8 mouse cellular contexts compared by ENCODE assay signal in the genomic region with DNA sequence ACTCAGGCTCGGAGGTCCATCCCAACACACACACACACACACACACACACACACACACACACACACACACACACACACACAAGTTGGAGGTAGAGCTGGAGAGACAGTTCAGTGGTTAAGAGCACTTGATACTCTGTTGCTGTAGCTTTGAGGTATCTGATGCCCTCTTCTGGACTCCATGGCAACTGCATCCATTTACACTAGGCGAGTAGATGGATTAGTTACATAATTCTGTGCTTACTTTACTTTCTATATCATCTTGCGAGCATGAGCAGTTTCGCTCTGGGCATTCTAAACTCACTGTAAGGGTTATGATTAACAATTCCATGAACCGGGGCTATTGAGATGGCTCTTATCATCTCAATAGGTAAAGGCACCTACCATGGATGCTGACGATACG. TPM values are rescaled to one million over a fixed set of nuclear protein-coding genes. Genes with fewer than 3 reads are reported as not detected.
DNase-seq lines count a peak whose midpoint lies in the region; ATAC-seq and TF ChIP-seq lines count a peak whose summit lies in the region.
"Had no signal": no experiment of that assay in that cellular context is flagged by ENCODE, and none has a peak within 500 bp of the region (broad histone marks: within the 10 kb centered on the region; RNA-seq: fewer than 3 reads in every experiment).

No protein-coding gene starts in this region.

- WGBS in stomach, postnatal 0 days: 43% methylated on average over 7 of the region's 7 CpGs

- no peaks in the 10 kb centered on the region for H3K36me3 ChIP-seq in stomach, postnatal 0 days (ENCODE audit: control insufficient read depth, insufficient read depth, low read length)

- peak; percentile 74 for TF ChIP-seq CTCF in stomach, postnatal 0 days (IDR thresholded peaks at IDR 0.05; ENCODE audit: low read depth)

- no peak overlapping the region for H3K4me2 ChIP-seq in stomach, postnatal 0 days (replicated peaks; ENCODE audit: low read depth)
- H3K4me2 ChIP-seq: neural tube, embryonic 13.5 days had no signal

- peak; percentile 69 for ATAC-seq in activated CD4-positive, CD25-positive, alpha-beta regulatory T cell, adult 4 months
- peak; percentile 63 for ATAC-seq in stomach, postnatal 0 days (ENCODE audit: low FRiP score, low TSS enrichment)

- DNase-seq in spleen, postnatal 36 days (ENCODE audit: low spot score in 2 of 2): peak; percentile 29 to 39
- DNase-seq in spleen, postnatal 4 days (ENCODE audit: low spot score in 2 of 2): no peak
- DNase-seq in embryo, embryonic 11.5 days (ENCODE audit: low read depth, low spot score): peak; percentile 31
- peak; percentile 59 to 66 for DNase-seq in kidney, postnatal 4 days
- DNase-seq in lung, postnatal 10 days: peak; percentile 65
- peak; percentile 62 for DNase-seq in stomach, postnatal 0 days (ENCODE audit: low spot score)

- H3K27me3 ChIP-seq in stomach, postnatal 0 days (ENCODE audit: control insufficient read depth, insufficient read depth, low read length): no peaks in the 10 kb centered on the region
- H3K27me3 ChIP-seq: neural tube, embryonic 13.5 days had no signal

- no peak overlapping the region for H3K4me3 ChIP-seq in stomach, postnatal 0 days (ENCODE audit: low read depth, low read length)
- H3K4me3 ChIP-seq: neural tube, embryonic 13.5 days had no signal

- H3K4me1 ChIP-seq in stomach, postnatal 0 days (replicated peaks; ENCODE audit: control insufficient read depth, insufficient read depth): no peaks in the 10 kb centered on the region

- no peaks in the 10 kb centered on the region for H3K9me3 ChIP-seq in stomach, postnatal 0 days (ENCODE audit: control insufficient read depth, low read length)
- H3K9me3 ChIP-seq: neural tube, embryonic 13.5 days had no signal

- H3K9ac ChIP-seq in stomach, postnatal 0 days (ENCODE audit: low read length): no peak overlapping the region
- H3K9ac ChIP-seq: neural tube, embryonic 13.5 days had no signal

- no peak overlapping the region for H3K27ac ChIP-seq in stomach, postnatal 0 days (replicated peaks)
- H3K27ac ChIP-seq: neural tube, embryonic 13.5 days had no signal

- TF ChIP-seq EP300 in stomach, postnatal 0 days (optimal IDR thresholded peaks at IDR 0.05): no peak

RNA-seq across cellular contexts. Expression of a gene that starts 8.6 kb away (rescaled TPM):
- polyA plus RNA-seq in activated CD4-positive, CD25-positive, alpha-beta regulatory T cell, adult 4 months (2017; shearing (Covaris generic)): not detected
- 2.9 and 3.2 TPM in 2 replicates for polyA plus RNA-seq in stomach, postnatal 0 days (2015; fragmentation: Nextera tagmentation; extraction: Ambion mirVana)

RNA-seq across cellular contexts. Expression of a gene that starts 14.5 kb away (rescaled TPM):
- 10 to 100 TPM; 50.9 to 69.5 TPM for polyA plus RNA-seq in activated CD4-positive, CD25-positive, alpha-beta regulatory T cell, adult 4 months (2017; shearing (Covaris generic))
- 22.7 TPM in 2 replicates for polyA plus RNA-seq in stomach, postnatal 0 days (2015; fragmentation: Nextera tagmentation; extraction: Ambion mirVana)

Comparison
In these comparisons a context has a peak if more than half of its experiments do, and no peak if none do; other contexts are left out.
1. DNase-seq: peak in spleen, postnatal 36 days (2 of 2), embryo, embryonic 11.5 days (single experiment), kidney, postnatal 4 days (2 of 2), lung, postnatal 10 days (single experiment) and stomach, postnatal 0 days (single experiment); none in spleen, postnatal 4 days (0 of 2).